Mouse (Mus musculus) kidney, embryonic 14.5 days (tissue): ENCODE results near the gene Lmx1b. TPM values are rescaled to one million over a fixed set of nuclear protein-coding genes. Genes with fewer than 3 reads are reported as not detected.

ENCODE experiments used
- ATAC-seq: fragments of 200-750 bp; cut with Nextera tagmentation; 2 replicates; pipeline ENCODE4 v1.8.0; 2017; ENCODE audit warnings: moderate number of reproducible peaks, mild to moderate bottlenecking, moderate TSS enrichment, moderate library complexity; ENCODE audit not compliant: low FRiP score, low TSS enrichment
- H3K27ac ChIP-seq: fragments of 300-500 bp; sonication (generic); 2 replicates; pipeline ENCODE4 v1.5.1; 2014; ENCODE audit warnings: low read depth, mild to moderate bottlenecking, low read length, moderate library complexity, mixed read lengths
- H3K27me3 ChIP-seq: fragments of 300-500 bp; sonication (generic); 2 replicates; pipeline ENCODE4 v1.6.1; 2014; ENCODE audit warnings: mild to moderate bottlenecking, low read length; ENCODE audit not compliant: control insufficient read depth, insufficient read depth
- H3K36me3 ChIP-seq: fragments of 300-500 bp; sonication (generic); 2 replicates; pipeline ENCODE4 v1.6.1; 2014; ENCODE audit warnings: low read length, mixed read lengths; ENCODE audit not compliant: control insufficient read depth, insufficient read depth
- H3K4me1 ChIP-seq: fragments of 300-500 bp; sonication (generic); 2 replicates; pipeline ENCODE4 v1.6.1; 2014; ENCODE audit warnings: low read length, mixed read lengths; ENCODE audit not compliant: control insufficient read depth, insufficient read depth
- H3K4me2 ChIP-seq: fragments of 300-500 bp; sonication (generic); replicated peaks from 2 replicates; pipeline ENCODE4 v1.6.1; 2014; ENCODE audit warnings: low read depth, mild to moderate bottlenecking, low read length
- H3K4me3 ChIP-seq: fragments of 300-500 bp; sonication (generic); 2 replicates; pipeline ENCODE4 v1.5.1; 2014; ENCODE audit warnings: mild to moderate bottlenecking, low read length
- H3K9ac ChIP-seq: fragments of 300-500 bp; sonication (generic); 2 replicates; pipeline ENCODE4 v1.6.1; 2014; ENCODE audit warnings: low read depth, mild to moderate bottlenecking, low read length, moderate library complexity
- H3K9me3 ChIP-seq: fragments of 300-500 bp; sonication (generic); 2 replicates; pipeline ENCODE4 v1.6.1; 2016; ENCODE audit warnings: low read length; ENCODE audit not compliant: control insufficient read depth
- WGBS: fragments of 180-500 bp; shearing (Covaris S2); extraction: QIAGEN DNeasy Blood & Tissue Kit; methylation state at CpG from one replicate; pipeline ENCODE4 v1.1.7; 2014; 5-methylcytosine and 5-hydroxymethylcytosine counted together
- polyA plus RNA-seq: library from polyadenylated mRNA; unstranded; fragments of >200 nt; fragmentation: Nextera tagmentation; extraction: Ambion mirVana; gene quantifications from 2 replicates; pipeline ENCODE4 v1.2.1, GENCODE M21; 2014

Lmx1b gene
- polyA plus RNA-seq, 1 experiment from 2014 or later = 2.2 TPM

GRCm38 (mm10) chr2:33668741-33669140, 28.4 kb upstream of the Lmx1b start:
- Histone ChIP-seq H3K4me3 (no peak overlapping the region), H3K36me3 (no peaks in the 10 kb centered on the region), H3K27me3 (no peaks in the 10 kb centered on the region; the same call in none of the 2 replicates), H3K4me2 (no peak overlapping the region), H3K9me3 (no peaks in the 10 kb centered on the region), H3K4me1 (peaks cover 18% of the 10 kb centered on the region), H3K27ac (no peak overlapping the region), H3K9ac (no peak overlapping the region)
- 36% methylated on average over 6 of the region's 6 CpGs for WGBS
- ATAC-seq = no peak

DNA sequence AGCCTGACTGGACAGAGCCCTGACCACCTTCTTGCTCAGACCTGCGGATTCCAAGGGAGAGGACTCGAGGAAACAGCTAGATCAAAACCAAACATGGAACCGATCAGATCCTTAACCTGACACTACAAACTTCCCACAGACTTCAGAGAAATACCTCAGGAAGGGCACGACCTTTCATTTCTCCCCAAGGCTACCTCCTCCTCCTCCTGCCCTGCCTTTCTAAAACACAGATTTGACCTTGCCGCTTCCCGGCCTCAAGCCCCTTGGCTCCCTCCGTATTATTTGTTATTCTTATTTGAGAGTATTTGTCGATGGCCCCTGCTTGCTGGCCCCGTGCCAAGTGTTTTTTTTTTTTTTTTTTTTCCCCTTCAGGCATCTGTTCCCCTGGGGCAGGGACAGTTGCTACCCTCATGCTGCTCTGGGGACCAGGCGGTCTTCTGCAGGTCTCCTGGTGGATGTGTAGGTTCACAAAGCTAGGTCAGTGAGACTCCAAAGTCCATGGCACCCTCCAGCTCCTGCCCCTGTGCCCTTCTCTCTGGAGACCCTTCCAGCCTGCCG, 26.2 kb upstream of the Lmx1b start:
- no peaks in the 10 kb centered on the region; the same call in none of the 2 replicates for H3K27me3 ChIP-seq
- ATAC-seq = no peak
- no peak overlapping the region for H3K4me2 ChIP-seq
- H3K4me1 ChIP-seq = peaks cover 18% of the 10 kb centered on the region
- no peaks in the 10 kb centered on the region for H3K36me3 ChIP-seq
- WGBS = 20% methylated on average over 11 of the region's 11 CpGs
- no peak overlapping the region for H3K4me3 ChIP-seq
- H3K9me3 ChIP-seq = no peaks in the 10 kb centered on the region
- no peak overlapping the region for H3K9ac ChIP-seq
- H3K27ac ChIP-seq = no peak overlapping the region

GRCm38 (mm10) chr2:33665363-33666058, 25.2 kb upstream of the Lmx1b start:
- 0 out of 2 replicates have a peak, but pooled peaks have one; percentile 45 for ATAC-seq
- H3K4me3 ChIP-seq = no peak overlapping the region
- 21% methylated on average over 13 of the region's 13 CpGs for WGBS
- no peak overlapping the region for H3K9ac ChIP-seq
- no peaks in the 10 kb centered on the region for H3K9me3 ChIP-seq
- H3K36me3 ChIP-seq = no peaks in the 10 kb centered on the region
- H3K4me2 ChIP-seq = no peak overlapping the region
- no peak overlapping the region for H3K27ac ChIP-seq
- peaks cover 18% of the 10 kb centered on the region for H3K4me1 ChIP-seq
- no peaks in the 10 kb centered on the region; the same call in 1 of the 2 replicates for H3K27me3 ChIP-seq

DNA sequence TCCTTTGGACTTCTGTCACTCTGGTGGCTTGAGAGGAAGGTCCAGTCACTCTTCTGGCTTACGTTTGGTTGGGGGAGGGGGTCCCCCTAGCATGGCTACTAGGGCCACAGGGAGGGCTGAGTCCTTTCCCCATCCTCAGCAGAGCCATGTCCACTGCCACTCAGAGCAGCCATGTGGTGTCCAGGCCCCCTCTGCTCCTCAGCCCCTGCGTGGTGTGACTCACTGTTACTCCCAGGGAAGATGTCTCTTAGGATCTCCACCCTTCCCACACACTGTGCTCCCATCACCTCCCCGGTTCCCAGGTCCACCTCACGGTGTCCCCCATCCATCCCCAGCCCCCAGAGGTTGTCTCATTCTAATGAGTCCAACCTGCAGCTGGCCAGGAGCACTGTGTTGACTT, 24.4 kb upstream of the Lmx1b start:
- Histone ChIP-seq H3K4me1 (peaks cover 18% of the 10 kb centered on the region), H3K4me2 (no peak overlapping the region), H3K27ac (no peak overlapping the region), H3K36me3 (no peaks in the 10 kb centered on the region), H3K27me3 (no peaks in the 10 kb centered on the region; the same call in 1 of the 2 replicates), H3K4me3 (no peak overlapping the region), H3K9ac (no peak overlapping the region), H3K9me3 (no peaks in the 10 kb centered on the region)
- WGBS = 81% methylated on average over 4 of the region's 4 CpGs
- 0 out of 2 replicates have a peak, but pooled peaks have one; percentile 22 for ATAC-seq

DNA sequence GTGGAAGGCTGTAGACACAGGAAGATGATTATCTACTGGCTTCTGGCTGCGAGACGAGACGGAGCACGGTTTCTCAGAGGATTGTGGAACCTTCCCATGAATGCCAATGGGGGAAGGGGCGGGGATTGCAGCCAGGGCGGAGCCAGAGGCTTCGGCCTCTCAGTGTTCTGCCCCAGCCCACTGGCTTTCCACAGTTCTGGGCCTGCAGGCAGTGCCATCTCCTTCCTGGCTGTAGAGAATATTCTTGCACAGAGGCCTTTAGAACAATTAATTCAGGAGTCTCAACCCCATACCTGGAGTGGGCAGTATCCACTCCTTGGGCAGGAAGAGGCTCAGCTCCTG, 18.9 kb upstream of the Lmx1b start:
- no peaks in the 10 kb centered on the region for H3K9me3 ChIP-seq
- ATAC-seq = peak; percentile 64; the same call in 1 of the 2 replicates
- peak overlapping the region; percentile 23; the same call in 1 of the 2 replicates for H3K9ac ChIP-seq
- peak overlapping the region; percentile 22 for H3K4me3 ChIP-seq
- no peak overlapping the region; the same call in 1 of the 2 replicates for H3K27ac ChIP-seq
- H3K27me3 ChIP-seq = no peaks in the 10 kb centered on the region
- peak overlapping the region; percentile 34 for H3K4me2 ChIP-seq
- H3K4me1 ChIP-seq = no peaks in the 10 kb centered on the region
- WGBS = 2% methylated on average over 7 of the region's 7 CpGs
- H3K36me3 ChIP-seq = no peaks in the 10 kb centered on the region

DNA sequence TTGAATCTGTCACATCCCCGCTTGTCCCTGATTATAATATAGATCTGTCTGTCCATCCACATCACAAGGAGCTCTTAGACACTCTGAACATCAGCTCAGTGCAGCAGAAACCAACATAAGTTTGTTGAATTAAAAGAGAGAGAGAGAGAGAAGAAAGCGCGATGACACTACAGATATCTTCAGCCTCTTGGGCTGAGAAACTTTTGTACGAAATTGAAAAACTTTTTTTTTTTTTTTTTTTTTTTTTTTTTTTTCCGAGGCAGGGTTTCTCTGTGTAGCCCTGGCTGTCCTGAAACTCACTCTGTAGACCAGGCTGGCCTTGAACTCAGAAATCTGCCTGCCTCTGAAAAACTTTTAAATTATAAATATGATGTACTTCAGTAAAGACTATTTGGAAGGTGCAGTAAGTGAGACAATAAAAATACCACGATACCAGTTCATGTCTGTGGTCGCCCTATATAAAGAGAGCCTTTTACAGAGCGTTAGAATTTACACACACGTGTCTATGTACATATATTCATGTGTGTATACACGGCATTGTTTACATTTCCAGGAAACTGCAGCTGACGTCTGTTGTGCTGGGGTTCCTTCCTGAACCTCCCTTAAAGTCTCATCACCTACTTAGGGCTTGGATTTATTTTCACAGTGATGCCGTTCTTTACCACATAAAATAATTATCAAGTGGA, 18.4 kb upstream of the Lmx1b start:
- Histone ChIP-seq H3K9me3 (no peaks in the 10 kb centered on the region), H3K27ac (no peak overlapping the region; the same call in 1 of the 2 replicates), H3K4me1 (no peaks in the 10 kb centered on the region), H3K4me3 (peak overlapping the region; percentile 22), H3K27me3 (no peaks in the 10 kb centered on the region), H3K9ac (peak overlapping the region; percentile 23; the same call in 1 of the 2 replicates), H3K36me3 (no peaks in the 10 kb centered on the region), H3K4me2 (peak overlapping the region; percentile 34)
- no peak for ATAC-seq
- 47% methylated on average over 12 of the region's 12 CpGs for WGBS

DNA sequence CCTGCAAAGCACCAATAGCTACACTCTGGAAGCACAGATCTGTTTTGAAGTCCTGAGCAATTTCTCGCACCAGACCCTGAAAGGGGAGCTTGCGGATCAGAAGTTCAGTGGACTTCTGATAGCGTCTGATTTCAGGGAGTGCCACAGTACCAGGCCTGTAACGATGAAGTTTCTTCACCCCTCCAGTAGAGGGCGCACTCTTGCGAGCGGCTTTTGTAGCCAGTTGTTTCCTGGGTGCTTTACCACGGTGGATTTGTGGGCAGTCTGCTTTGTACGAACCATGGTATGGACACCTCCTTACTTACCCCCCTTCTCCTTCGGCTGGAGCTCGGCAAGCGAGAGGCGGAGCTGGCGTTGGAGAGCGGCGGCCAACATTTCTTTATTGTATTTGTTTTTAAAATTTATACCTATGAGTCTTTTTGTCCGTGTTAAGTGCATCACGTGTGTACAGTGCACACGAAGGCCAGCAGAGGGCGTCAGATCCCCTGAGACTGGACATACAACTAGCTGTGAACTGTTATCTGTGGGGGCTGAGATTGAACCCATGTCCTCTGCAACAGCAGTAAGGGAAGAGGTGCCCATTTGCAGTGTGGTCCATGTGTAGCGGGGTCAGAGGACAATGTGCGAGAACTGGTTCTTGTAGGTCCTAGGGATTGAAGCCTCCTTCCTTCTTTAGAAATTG, 12.3 kb upstream of the Lmx1b start:
- 84% methylated on average over 22 of the region's 22 CpGs for WGBS
- peaks cover 6% of the 10 kb centered on the region; the same call in 1 of the 2 replicates for H3K27me3 ChIP-seq
- no peak overlapping the region for H3K4me3 ChIP-seq
- no peak overlapping the region for H3K9ac ChIP-seq
- H3K9me3 ChIP-seq = no peaks in the 10 kb centered on the region
- H3K4me2 ChIP-seq = no peak overlapping the region
- H3K4me1 ChIP-seq = 0 out of 2 replicates have a peak, but pooled peaks cover 4% of the 10 kb centered on the region
- no peaks in the 10 kb centered on the region for H3K36me3 ChIP-seq
- ATAC-seq = no peak
- no peak overlapping the region for H3K27ac ChIP-seq

- no peak overlapping the region for H3K9ac ChIP-seq
- ATAC-seq = 0 out of 2 replicates have a peak, but pooled peaks have one; percentile 2
- H3K36me3 ChIP-seq = no peaks in the 10 kb centered on the region
- no peak overlapping the region for H3K27ac ChIP-seq
- H3K4me1 ChIP-seq = 0 out of 2 replicates have a peak, but pooled peaks cover 4% of the 10 kb centered on the region
- H3K27me3 ChIP-seq = peaks cover 38% of the 10 kb centered on the region
- H3K4me2 ChIP-seq = no peak overlapping the region
- H3K9me3 ChIP-seq = no peaks in the 10 kb centered on the region
- H3K4me3 ChIP-seq = no peak overlapping the region
- WGBS = 22% methylated on average over 3 of the region's 3 CpGs
Observed at GRCm38 (mm10) chr2:33649371-33649770, 9.1 kb upstream of the Lmx1b start.
